Comparison of ENCODE assay signal across 8 mouse cellular contexts in the genomic region with DNA sequence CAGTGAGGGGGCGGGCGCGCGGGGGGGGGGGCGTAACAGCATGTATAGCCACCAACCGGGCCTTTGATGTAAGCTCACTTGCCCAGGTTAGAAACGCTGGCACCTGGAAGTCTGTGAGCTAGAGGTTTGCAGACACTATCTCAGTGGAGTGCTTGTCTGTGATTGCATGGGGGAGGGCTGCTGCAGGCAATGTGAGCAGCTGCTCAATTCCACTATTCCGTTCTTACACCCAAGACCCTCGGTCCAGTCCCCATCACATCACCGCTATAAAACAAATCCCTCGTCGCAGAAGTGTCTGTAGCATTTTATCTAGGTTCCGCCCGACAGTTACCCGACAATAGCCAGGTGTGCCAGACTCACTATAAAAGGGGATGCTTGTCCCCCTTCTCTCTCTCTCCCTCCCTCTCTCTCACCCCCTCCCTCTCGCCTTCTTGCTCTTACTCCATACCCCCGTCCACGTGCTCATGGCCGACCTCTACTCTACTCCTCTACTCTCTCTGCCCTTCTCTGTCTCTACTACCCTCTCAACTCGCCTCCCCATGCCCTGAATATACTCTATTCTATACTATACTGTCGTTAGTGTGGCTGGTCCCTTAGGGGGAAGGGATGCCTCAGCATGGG.
DNase-seq lines count a peak whose midpoint lies in the region; ATAC-seq and TF ChIP-seq lines count a peak whose summit lies in the region.

No protein-coding gene starts in this region.

- no peak for TF ChIP-seq POLR2A in small intestine, adult 2 months (IDR thresholded peaks at IDR 0.05; ENCODE audit: low read depth, low read length)

- peak overlapping the region; percentile 52 for H3K4me3 ChIP-seq in heart, postnatal 0 days (ENCODE audit: low read depth, low read length)
- peak overlapping the region; percentile 47 for H3K4me3 ChIP-seq in liver, embryonic 11.5 days (ENCODE audit: low read depth, low read length)
- H3K4me3 ChIP-seq in small intestine, adult 2 months (ENCODE audit: low read depth, low read length) = peak overlapping the region; percentile 21; the same call in 1 of the 2 replicates

- 6% methylated on average over 20 of the region's 21 CpGs for WGBS in heart, postnatal 0 days
- 12% methylated on average over 21 of the region's 21 CpGs for WGBS in liver, embryonic 11.5 days
- WGBS in small intestine, adult 2 months = 7% methylated on average over 18 of the region's 21 CpGs

- H3K27ac ChIP-seq in heart, postnatal 0 days (ENCODE audit: low read depth) = peak overlapping the region; percentile 93
- H3K27ac ChIP-seq in liver, embryonic 11.5 days (ENCODE audit: low read depth, low read length) = peak overlapping the region; percentile 75; the same call in 1 of the 2 replicates
- H3K27ac ChIP-seq in small intestine, adult 2 months (ENCODE audit: insufficient read depth, low read depth, low read length) = no peak overlapping the region

- ATAC-seq in CD4-positive, CD25-positive, alpha-beta regulatory T cell, adult 4 months = no peak
- ATAC-seq in heart, postnatal 0 days (ENCODE audit: insufficient read depth, low read depth) = peak; percentile 32; the same call in 1 of the 2 replicates
- ATAC-seq in liver, embryonic 11.5 days (replicated peaks; ENCODE audit: low FRiP score) = peak; percentile 37

- H3K9ac ChIP-seq in heart, postnatal 0 days (replicated peaks; ENCODE audit: low read depth, low read length) = peak overlapping the region; percentile 29; the same call in 1 of the 2 replicates
- H3K9ac ChIP-seq in liver, embryonic 11.5 days (ENCODE audit: low read depth, low read length) = 0 out of 2 replicates have a peak overlapping the region, but pooled peaks have one; percentile 46

- no peaks in the 10 kb centered on the region for H3K4me1 ChIP-seq in heart, postnatal 0 days (ENCODE audit: control insufficient read depth, insufficient read depth)
- H3K4me1 ChIP-seq in liver, embryonic 11.5 days (replicated peaks; ENCODE audit: control insufficient read depth, insufficient read depth, low read length) = peaks cover 7% of the 10 kb centered on the region; the same call in 1 of the 2 replicates
- H3K4me1 ChIP-seq in small intestine, adult 2 months (ENCODE audit: control insufficient read depth, insufficient read depth, insufficient read length, low read length) = peaks cover 11% of the 10 kb centered on the region; the same call in 1 of the 2 replicates

- no peaks in the 10 kb centered on the region; the same call in 1 of the 2 replicates for H3K27me3 ChIP-seq in heart, postnatal 0 days (ENCODE audit: control insufficient read depth, insufficient read depth, low read length)
- H3K27me3 ChIP-seq in liver, embryonic 11.5 days (replicated peaks; ENCODE audit: control insufficient read depth, insufficient read depth, low read length) = peaks cover 17% of the 10 kb centered on the region
- H3K27me3 ChIP-seq in small intestine, adult 2 months (ENCODE audit: control insufficient read depth, insufficient read depth, low read length) = no peaks in the 10 kb centered on the region

- TF ChIP-seq EP300 in heart, postnatal 0 days (IDR thresholded peaks at IDR 0.05; ENCODE audit: low read depth) = no peak

- no peak for TF ChIP-seq CTCF in heart, postnatal 0 days (IDR thresholded peaks at IDR 0.05; ENCODE audit: low read depth)
- TF ChIP-seq CTCF in small intestine, adult 2 months (IDR thresholded peaks at IDR 0.05; ENCODE audit: extremely low read depth, insufficient read length, insufficient replicate concordance, low read depth, low read length) = no peak

- H3K4me2 ChIP-seq in heart, postnatal 0 days (ENCODE audit: low read depth, low read length) = peak overlapping the region; percentile 64
- H3K4me2 ChIP-seq in liver, embryonic 11.5 days = peak overlapping the region; percentile 69

- peak; percentile 12 for DNase-seq in CD4-positive, CD25-positive, alpha-beta regulatory T cell, adult 2 months (ENCODE audit: low read depth, low spot score)
- DNase-seq in right cerebral cortex, adult 18-20 months = peak; percentile 4
- DNase-seq in right cerebral cortex, postnatal 36 days (ENCODE audit: low spot score in 2 of 2) = no peak
- no peak for DNase-seq in heart, postnatal 0 days (ENCODE audit: low spot score)
- peak; percentile 36 for DNase-seq in liver, embryonic 11.5 days (ENCODE audit: low spot score)
- DNase-seq in spleen, postnatal 10 days (ENCODE audit: low spot score in 2 of 2) = no peak

- H3K9me3 ChIP-seq in heart, postnatal 0 days (replicated peaks; ENCODE audit: control insufficient read depth, low read length) = no peaks in the 10 kb centered on the region
- no peaks in the 10 kb centered on the region for H3K9me3 ChIP-seq in liver, embryonic 11.5 days (ENCODE audit: control insufficient read depth, low read length)

- no peaks in the 10 kb centered on the region for H3K36me3 ChIP-seq in heart, postnatal 0 days (replicated peaks; ENCODE audit: control insufficient read depth, insufficient read depth, low read length)
- H3K36me3 ChIP-seq in liver, embryonic 11.5 days (ENCODE audit: control insufficient read depth, insufficient read depth, low read length) = no peaks in the 10 kb centered on the region
- H3K36me3 ChIP-seq in small intestine, adult 2 months (ENCODE audit: control insufficient read depth, insufficient read depth, low read length) = no peaks in the 10 kb centered on the region

Comparison
In these comparisons a context has a peak if more than half of its experiments do, and no peak if none do; other contexts are left out.
1. DNase-seq: peak in CD4-positive, CD25-positive, alpha-beta regulatory T cell, adult 2 months (single experiment), right cerebral cortex, adult 18-20 months (single experiment) and liver, embryonic 11.5 days (single experiment); none in right cerebral cortex, postnatal 36 days (0 of 2), heart, postnatal 0 days (single experiment) and spleen, postnatal 10 days (0 of 2).
2. Peak in every context shown above with its lines, with median percentiles within 50 percentile points of each other: H3K4me3 ChIP-seq.